Mouse (Mus musculus) WW6 (cell line): Measurements from ENCODE around the gene Derl3.

Experiments
- DNase-seq: peaks from one replicate; pipeline ENCODE4 v3.0.0-alpha.2; 2013; ENCODE audit warnings: low read depth, low spot score

The Derl3 gene

GRCm38 (mm10) chr10:75913013-75913589 is 19.9 kb downstream of the Derl3 start:
- DNase-seq, result no peak

DNA sequence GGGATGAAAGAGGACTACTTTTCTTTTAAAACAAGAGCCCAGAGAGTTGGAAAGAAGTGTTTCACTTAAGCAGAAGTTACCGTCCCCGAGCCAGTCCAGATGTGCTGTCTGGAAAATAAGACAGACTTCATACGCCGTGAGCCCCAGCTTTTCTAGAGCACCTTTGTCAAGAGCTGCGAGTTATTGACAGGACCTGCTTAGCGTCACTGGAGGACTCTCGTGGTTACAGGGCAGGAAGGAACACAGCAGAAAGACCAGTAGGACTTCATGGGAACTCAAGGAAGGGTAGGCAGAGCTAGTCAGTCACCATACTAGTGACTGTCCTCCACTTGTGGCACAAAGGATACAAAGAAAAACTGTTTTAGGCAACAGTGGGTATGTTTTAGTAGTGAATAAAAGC is 22.3 kb downstream of the Derl3 start:
- DNase-seq, result no peak

DNA sequence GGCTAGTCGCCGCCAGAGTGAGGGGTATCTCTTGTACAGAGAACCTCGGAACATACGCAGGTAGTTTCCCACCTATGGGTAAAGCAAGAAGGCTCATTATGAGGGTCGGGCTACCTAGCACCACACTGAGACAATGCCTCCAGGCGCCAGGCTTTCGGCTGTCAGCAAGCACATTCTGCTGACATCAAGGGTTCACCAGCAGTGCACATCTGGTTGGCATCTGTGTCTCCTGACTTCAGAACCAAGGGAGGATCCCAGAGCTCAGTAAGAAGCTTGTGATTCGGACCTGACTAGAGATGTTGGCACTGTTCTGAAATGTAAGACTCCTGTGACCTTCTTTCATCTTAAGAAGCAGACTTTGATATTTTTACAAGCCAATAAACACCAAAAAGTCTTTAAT is 23.6 kb downstream of the Derl3 start:
- no peak for DNase-seq

GRCm38 (mm10) chr10:75919026-75919425 is 25.8 kb downstream of the Derl3 start:
- DNase-seq, result no peak

- no peak for DNase-seq
These were observed 28.0 kb downstream of the Derl3 start, which contains the start of gene Smarcb1 for GRCm38 (mm10) chr10:75921026-75921725. Gene Smarcb1 (minus strand): TSS chr10:75921617.

DNA sequence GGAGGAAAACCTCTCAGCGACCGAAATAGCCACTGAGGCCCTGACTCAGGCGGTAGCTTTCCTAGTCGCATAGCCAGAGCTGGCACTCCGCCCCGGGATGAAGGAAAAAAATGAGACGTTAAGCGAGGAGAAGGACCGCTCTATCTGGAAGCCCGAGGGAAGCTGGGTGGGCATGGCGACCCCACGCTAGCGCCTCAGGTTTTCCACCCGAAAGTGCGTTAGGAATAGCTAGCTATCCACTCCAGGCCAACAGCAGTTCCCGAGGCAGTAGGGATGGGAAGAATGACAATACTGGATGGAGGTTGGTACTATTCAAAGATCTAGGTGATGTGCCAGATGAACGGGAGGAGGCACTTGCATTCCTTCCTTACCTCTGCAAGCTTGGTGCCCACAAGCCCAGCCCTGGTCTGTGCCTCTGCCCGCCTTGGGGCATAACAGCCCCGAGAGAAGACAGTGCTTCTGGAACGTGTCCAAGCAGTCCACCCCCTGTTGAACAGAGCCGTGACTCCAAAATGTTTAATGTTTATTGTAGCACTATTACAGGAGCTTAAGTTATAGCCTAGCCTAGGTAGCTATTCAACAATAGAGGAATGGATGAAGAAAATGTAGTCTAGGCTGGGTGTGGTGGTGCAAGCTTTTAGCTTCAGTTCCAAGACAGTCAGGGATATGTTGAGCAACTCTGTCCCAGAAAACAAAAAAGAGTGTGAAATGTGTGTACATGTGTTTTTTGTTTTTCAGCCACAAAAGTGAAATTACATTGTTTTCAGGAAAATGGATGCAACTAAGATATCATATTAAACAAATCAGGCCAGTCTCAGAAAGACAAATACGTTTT is 28.7 kb downstream of the Derl3 start:
- no peak for DNase-seq

- no peak for DNase-seq
These were observed 31.1 kb downstream of the Derl3 start for GRCm38 (mm10) chr10:75924324-75924723.

DNA sequence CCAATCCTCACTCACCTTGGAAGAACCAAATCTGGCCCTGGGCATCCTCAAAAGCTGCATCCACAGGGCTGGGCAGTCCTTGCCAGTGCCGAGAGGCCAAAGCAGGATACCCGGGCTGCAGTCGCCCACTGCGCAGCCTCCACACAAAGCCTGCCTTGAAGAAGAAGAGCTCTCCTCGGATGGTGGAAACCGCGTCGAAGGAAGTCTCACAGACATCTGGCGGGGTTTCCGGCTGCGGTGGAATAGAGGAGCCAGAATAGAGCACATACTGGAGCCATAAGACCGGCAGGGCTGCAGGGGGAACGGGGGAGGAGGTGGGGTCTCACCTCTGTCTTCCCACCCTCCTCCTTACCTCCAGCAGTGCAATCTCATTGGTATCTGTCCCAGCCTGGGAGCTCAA is 33.2 kb downstream of the Derl3 start:
- no peak for DNase-seq

DNA sequence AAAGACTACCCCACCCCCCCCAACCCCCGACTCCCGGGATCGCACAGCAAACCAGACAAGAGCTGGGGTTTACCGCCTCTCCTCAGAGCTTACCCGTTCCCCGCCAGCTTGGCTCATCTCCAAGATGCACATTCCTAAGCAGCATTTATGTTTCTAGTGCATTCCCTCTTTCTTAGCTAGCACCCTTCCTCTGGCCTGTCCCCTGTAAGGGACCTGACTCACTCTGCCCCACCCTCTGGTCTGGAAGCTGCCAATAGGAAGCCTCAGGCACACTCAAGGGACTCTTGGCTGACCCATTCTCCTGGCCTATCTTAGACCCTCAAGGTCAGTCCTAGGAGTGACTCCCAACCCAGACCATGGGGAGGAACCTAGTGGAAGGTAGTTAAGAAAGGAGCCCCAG is 37.1 kb downstream of the Derl3 start:
- DNase-seq, result no peak

DNA sequence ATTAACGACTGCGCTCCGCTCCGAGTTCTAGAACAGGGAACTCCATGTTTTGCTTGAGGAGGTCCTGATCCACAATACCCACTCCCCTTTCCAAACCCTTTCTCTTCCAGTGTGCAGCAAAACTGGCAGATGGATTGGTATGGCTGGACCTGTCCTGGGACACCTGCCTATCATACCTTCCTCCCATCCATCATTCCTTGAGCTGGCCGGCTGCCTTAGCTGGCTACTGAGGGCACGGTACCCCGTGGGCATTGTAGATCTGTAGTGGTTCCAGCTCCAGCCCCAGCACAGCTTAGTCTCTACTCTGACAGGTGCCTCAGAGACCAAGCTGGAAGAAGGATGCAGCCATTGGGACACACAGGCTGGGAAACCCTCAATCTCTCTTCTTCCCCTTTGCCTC is 38.1 kb downstream of the Derl3 start:
- DNase-seq, result no peak

- DNase-seq, result no peak
These were observed 39.0 kb downstream of the Derl3 start for GRCm38 (mm10) chr10:75932081-75932678.

GRCm38 (mm10) chr10:75932891-75933290 is 39.7 kb downstream of the Derl3 start, which contains the start of gene Chchd10:
Gene Chchd10 (plus strand): TSS chr10:75933130.
- DNase-seq, result no peak

DNA sequence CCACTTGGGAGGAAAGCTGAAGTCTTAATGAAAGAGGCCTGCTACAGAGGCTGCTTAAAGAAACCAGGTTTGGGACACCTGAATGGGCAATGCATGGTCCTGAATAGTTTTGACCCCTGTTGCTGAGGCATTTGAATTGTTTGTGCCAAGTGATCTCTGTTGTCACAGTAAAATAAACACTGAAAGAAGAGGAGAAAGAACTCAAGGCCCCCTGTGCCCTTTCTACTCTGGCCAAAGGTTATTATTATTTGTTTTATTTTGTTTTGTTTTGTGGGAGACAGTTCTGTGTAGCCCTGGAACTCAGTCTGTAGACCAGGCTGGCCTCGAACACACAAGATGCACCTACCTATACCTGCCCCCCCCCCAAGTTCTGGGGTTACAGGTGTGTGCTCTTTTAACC is 41.8 kb downstream of the Derl3 start:
- no peak for DNase-seq

DNA sequence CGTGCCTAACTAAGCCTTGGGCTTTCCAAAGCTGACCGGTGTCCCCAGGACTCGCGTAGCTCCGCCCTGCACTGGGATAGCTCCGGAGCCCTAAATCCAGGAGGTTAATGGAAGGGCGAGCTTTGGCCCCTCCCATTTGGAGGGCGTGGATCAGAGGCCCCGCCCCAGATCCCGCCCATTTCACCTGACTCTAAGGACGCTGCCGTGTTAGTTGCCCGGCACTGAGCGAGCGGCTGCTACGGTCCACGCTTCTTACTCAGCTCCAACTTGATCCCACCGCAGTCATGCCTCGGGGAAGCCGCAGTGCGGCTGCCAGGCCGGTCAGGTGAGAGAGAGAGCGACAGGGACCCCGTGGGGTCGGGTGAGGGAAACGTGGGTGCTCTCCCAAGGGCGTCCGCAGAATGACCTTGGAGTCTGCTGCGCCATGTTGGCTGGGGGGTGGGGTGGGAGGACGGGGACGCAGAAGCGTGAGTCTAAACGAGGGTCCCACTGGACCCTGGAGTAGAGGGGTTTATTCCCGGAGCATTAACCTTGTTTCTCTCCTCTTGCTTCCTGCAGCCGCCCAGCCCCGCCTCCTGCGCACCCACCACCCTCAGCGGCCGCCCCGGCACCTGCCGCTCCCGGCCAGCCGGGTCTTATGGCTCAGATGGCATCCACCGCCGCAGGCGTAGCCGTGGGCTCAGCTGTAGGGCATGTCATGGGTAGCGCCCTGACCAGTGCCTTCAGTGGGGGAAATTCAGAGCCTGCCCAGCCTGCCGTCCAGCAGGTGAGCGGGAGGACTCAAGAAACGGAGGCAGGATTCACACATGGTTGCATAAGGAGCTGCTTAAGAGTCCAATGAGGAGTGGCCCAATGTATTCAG is 42.7 kb downstream of the Derl3 start, which contains the start of gene Mmp11:
Gene Mmp11 (minus strand): TSS at position 817 of the 862 bp plus-strand sequence.
- DNase-seq, result peak; percentile 86

DNA sequence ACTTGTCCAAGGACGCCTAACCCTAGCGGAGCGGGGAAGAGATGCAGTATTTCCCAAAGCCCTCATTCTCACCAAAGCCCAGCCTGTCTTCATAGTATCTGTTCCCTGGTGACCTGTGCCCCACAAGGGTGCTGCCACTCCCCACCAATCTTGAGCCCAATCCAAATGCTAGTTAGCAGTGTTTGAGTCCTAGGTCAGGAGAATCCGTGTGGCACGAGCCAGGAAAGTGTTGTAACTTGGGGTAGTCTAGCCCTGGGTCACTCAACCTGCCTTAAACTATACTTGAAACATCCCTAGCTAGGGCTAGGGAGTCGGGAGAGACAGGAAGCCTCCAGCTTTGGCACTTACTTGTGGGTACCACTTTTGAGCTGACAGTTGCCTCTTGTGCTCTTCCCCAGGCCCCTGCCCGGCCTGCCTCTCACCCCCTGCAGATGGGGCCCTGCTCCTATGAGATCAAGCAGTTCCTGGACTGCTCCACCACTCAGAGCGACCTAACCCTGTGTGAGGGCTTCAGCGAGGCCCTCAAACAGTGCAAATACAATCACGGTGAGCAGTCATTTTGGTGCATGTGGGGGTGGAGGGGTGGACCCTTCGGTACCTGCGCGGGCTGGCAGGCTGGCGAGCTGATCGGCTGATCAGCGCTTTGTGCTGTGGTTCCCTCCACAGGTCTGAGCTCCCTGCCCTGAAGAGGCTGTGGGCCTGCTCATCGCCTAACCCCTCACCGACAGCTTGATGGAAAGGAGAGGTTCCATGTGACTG is 43.9 kb downstream of the Derl3 start:
- no peak for DNase-seq

- DNase-seq, result no peak
These were observed 44.8 kb downstream of the Derl3 start for GRCm38 (mm10) chr10:75937851-75938643.

- no peak for DNase-seq
These were observed 46.4 kb downstream of the Derl3 start for GRCm38 (mm10) chr10:75939481-75940234.

GRCm38 (mm10) chr10:75940520-75940919 is 47.3 kb downstream of the Derl3 start, which contains the start of gene Gm867:
Gene Gm867 (minus strand): TSS chr10:75940672.
- no peak for DNase-seq
